Mouse (Mus musculus) right cerebral cortex, postnatal 36 days (tissue): ENCODE results near the gene Cops9.

Experiments used
- DNase-seq, 2 experiments: peaks; one replicate each; pipeline ENCODE4 v3.0.0; 2022; ENCODE audit warnings: low spot score in 2 of 2, mixed read lengths in 1 of 2

Cops9 gene

DNA sequence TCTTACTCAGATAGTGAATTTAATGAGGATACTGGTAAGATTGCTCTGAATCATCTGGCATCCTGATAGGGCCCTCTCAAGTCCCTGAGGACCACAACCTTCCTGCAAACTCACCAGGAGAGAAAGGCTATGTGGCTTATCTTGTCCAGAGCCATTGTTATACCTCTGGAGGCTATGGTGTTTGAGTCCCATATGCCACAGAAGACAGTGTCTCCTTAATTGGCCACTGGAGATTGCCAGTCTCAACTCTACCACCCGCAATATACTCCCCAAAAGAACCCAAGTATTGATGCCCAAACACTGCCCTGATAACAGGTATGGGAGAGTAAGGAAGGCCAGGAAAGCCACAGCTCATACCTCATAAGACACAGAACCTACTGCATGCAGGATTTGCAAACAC is 36.3 kb downstream of the Cops9 start, which contains the start of gene Olfr1410:
TSS of gene Olfr1410 (plus strand) at position 301 of the 400 bp plus-strand sequence.
- no peak for DNase-seq

DNA sequence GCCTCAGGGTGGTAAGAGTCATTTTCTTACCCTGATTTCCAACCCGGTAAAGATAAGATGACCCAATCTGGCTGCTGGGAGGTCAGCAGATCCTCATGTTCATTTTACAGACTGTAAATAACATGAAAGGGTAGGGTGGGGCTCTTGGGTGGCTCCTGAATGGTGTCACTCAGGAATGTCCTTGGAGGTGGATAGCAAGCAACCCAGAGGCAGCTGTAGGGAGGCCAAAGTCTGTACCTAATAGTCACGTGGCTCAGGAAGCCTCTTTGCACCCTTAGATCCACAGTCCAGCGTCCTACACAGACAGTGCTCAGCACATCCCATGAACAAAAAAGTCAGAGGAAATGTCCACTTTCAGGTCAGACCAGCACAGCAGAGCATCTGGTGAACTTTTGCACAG is 45.8 kb downstream of the Cops9 start:
- no peak for DNase-seq

DNA sequence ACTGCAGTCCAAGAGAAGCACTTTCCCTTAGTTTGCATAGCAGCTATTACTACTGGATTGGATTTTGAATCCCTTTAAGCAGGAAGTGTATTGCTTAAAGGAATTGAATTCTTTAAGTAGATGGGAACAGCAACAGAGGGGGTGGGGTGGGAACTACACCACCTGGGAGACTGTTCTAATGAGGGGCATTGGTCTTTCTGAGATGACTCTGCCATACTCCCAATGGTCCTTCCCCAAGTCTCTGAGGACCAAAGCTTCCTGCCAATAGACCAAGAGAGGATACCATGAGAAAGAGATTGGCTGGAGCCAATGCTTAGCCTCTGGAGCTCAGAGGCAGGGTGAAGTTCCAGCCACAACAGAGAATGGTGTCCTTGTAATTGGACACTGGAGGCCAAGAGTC is 47.7 kb downstream of the Cops9 start, which contains the start of gene Olfr1411:
TSS of gene Olfr1411 (plus strand) at position 301 of the 400 bp plus-strand sequence.
- DNase-seq = no peak
